Mouse (Mus musculus): ENCODE data around the gene Chic1. TPM values are rescaled to one million over a fixed set of nuclear protein-coding genes. Genes with fewer than 3 reads are reported as not detected.

Gene Chic1
- polyA plus RNA-seq, 1 experiment from 2014 or later, result 2.3 TPM

- WGBS, result 0% methylated on average over 1 of the region's 1 CpGs
- H3K9me3 ChIP-seq, result no peaks in the 10 kb centered on the region
Observed at GRCm38 (mm10) chrX:103440803-103441202, 84.5 kb downstream of the Chic1 start.

GRCm38 (mm10) chrX:103443755-103444154 lies 87.5 kb downstream of the Chic1 start:
- no peak for ATAC-seq (ENCODE audit: insufficient number of reproducible peaks, low FRiP score, low TSS enrichment, low read depth)
- H3K4me2 ChIP-seq, result no peak overlapping the region
- no peak overlapping the region for H3K4me3 ChIP-seq
- no peak overlapping the region for H3K27ac ChIP-seq
- 39% methylated on average over 7 of the region's 7 CpGs for WGBS
- H3K4me1 ChIP-seq, result 0 out of 2 replicates have a peak, but pooled peaks cover 4% of the 10 kb centered on the region
- no peak overlapping the region for H3K9ac ChIP-seq
- peaks cover 26% of the 10 kb centered on the region for H3K27me3 ChIP-seq
- no peaks in the 10 kb centered on the region for H3K9me3 ChIP-seq
- no peaks in the 10 kb centered on the region for H3K36me3 ChIP-seq

More at GRCm38 (mm10) chrX:103440803-103441202, 84.5 kb downstream of the Chic1 start:
- Histone ChIP-seq H3K4me3 (no peak overlapping the region), H3K36me3 (no peaks in the 10 kb centered on the region), H3K9ac (no peak overlapping the region), H3K4me1 (no peaks in the 10 kb centered on the region), H3K27ac (no peak overlapping the region), H3K4me2 (no peak overlapping the region), H3K27me3 (peaks cover 25% of the 10 kb centered on the region)
- no peak for ATAC-seq (ENCODE audit: insufficient number of reproducible peaks, low FRiP score, low TSS enrichment, low read depth)

Other genes with a start within 250 kb of the Chic1 start
- 0.65 and 0.96 TPM in 2 replicates for gene Nap1l2, start 169.8 kb upstream of the Chic1 start, polyA plus RNA-seq (2015; fragmentation: Nextera tagmentation; extraction: Ambion mirVana)
- gene Cdx4, start 35.1 kb upstream of the Chic1 start, polyA plus RNA-seq (2015; fragmentation: Nextera tagmentation; extraction: Ambion mirVana), result not detected in 2 replicates
- 0.30 and 0.44 TPM in 2 replicates for gene Tsx, start 58.0 kb downstream of the Chic1 start, polyA plus RNA-seq (2015; fragmentation: Nextera tagmentation; extraction: Ambion mirVana)
- not detected in 2 replicates for gene Gm26992, start 65.5 kb downstream of the Chic1 start, polyA plus RNA-seq (2015; fragmentation: Nextera tagmentation; extraction: Ambion mirVana)